Mouse (Mus musculus): ENCODE measurements at regions not wholly inside any gene's neighbourhood (a gene's known extent, or its start where the extent isn't known, plus 50 kb on each side); places are given as distances from the start of the nearest gene placed in this dataset.

DNA sequence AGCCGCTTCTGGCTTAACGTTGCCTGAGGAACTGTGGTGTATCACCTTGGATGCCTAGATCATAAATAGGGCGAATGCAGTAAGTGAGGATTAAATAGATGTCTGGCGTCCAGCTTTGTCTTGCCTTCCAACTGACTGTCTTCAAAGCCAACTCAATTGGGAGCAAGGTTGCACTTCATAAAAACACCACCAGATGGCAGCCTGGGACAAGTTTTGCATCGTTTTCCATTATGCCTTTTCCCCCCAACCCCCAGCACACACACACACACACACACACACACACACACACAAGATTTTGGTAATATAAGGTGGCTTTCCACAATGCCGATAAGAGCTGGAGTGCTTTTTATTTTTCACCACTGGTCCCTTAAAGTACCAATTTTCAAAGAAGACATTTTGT, 209.3 kb downstream of the Mtrr start:
- in situ Hi-C loops (cut with MboI, MseI) = loop anchor here (5.0 kb wide), 1 partner anchor 180 kb away; no protein-coding TSS in a partner anchor
